Mouse (Mus musculus) liver, postnatal 0 days (tissue): ENCODE measurements around the gene Borcs7. TPM values are rescaled to one million over a fixed set of nuclear protein-coding genes. Genes with fewer than 3 reads are reported as not detected.
A peak's percentile ranks its signal among the peaks of the same experiment; 100 is the strongest.
"Not testable (repeated sequence)": the region's sequence is repeated elsewhere in the genome, so short reads cannot be mapped to it uniquely, and the experiment has no call there.

Experiments
- ATAC-seq: fragments of 200-750 bp; cut with Nextera tagmentation; 2 replicates; pipeline ENCODE4 v1.8.0; 2017; ENCODE audit warnings: mild to moderate bottlenecking, moderate library complexity
- DNase-seq: peaks from one replicate; pipeline ENCODE4 v3.0.0-alpha.2; 2016
- H3K27ac ChIP-seq: fragments of 300-500 bp; sonication (generic); 2 replicates; pipeline ENCODE4 v1.5.1; 2014; ENCODE audit warnings: antibody characterized with exemption, moderate library complexity, mild to moderate bottlenecking, low read depth
- H3K27me3 ChIP-seq: fragments of 300-500 bp; sonication (generic); 2 replicates; pipeline ENCODE4 v1.6.1; 2014; ENCODE audit warnings: low read length, control low read depth, mixed read lengths; ENCODE audit not compliant: insufficient read depth
- H3K36me3 ChIP-seq: fragments of 300-500 bp; sonication (generic); replicated peaks from 2 replicates; pipeline ENCODE4 v1.6.1; 2014; ENCODE audit warnings: mild to moderate bottlenecking, control low read depth, low read length, moderate library complexity, mixed read lengths; ENCODE audit not compliant: insufficient read depth
- H3K4me1 ChIP-seq: fragments of 300-500 bp; sonication (generic); 2 replicates; pipeline ENCODE4 v1.6.1; 2014; ENCODE audit warnings: antibody characterized with exemption, mild to moderate bottlenecking, control low read depth; ENCODE audit not compliant: insufficient read depth
- H3K4me2 ChIP-seq: fragments of 300-500 bp; sonication (generic); 2 replicates; pipeline ENCODE4 v1.6.1; 2014; ENCODE audit warnings: low read depth, mild to moderate bottlenecking, low read length, moderate library complexity, mixed read lengths
- H3K4me3 ChIP-seq: fragments of 300-500 bp; sonication (generic); 2 replicates; pipeline ENCODE4 v1.5.1; 2014; ENCODE audit warnings: low read depth, low read length
- H3K9ac ChIP-seq: fragments of 300-500 bp; sonication (generic); replicated peaks from 2 replicates; pipeline ENCODE4 v1.6.1; 2014; ENCODE audit warnings: mild to moderate bottlenecking, moderate library complexity
- H3K9me3 ChIP-seq: fragments of 300-500 bp; sonication (generic); 2 replicates; pipeline ENCODE4 v1.6.1; 2016; ENCODE audit warnings: mild to moderate bottlenecking, control low read depth, low read length, mixed read lengths
- CTCF ChIP-seq: sonication (generic); IDR thresholded peaks from 2 replicates; pipeline ENCODE4 v1.5.1; 2016; ENCODE audit warnings: antibody characterized with exemption, low read depth
- EP300 ChIP-seq: IDR thresholded peaks from 2 replicates; pipeline ENCODE4 v1.6.1; 2016; ENCODE audit warnings: antibody characterized with exemption, low read depth, mild to moderate bottlenecking
- WGBS: fragments of 180-500 bp; shearing (Covaris S2); extraction: QIAGEN DNeasy Blood & Tissue Kit; methylation state at CpG from one replicate; pipeline ENCODE4 v1.1.7; 2014; ENCODE audit not compliant: insufficient replicate concordance; 5-methylcytosine and 5-hydroxymethylcytosine counted together
- polyA plus RNA-seq: library from polyadenylated mRNA; unstranded; fragments of >200 nt; fragmentation: Nextera tagmentation; extraction: Ambion mirVana; gene quantifications from 2 replicates; pipeline ENCODE4 v1.2.1, GENCODE M21; 2015

Gene Borcs7
- polyA plus RNA-seq, 1 experiment from 2014 or later = 7.1 TPM

DNA sequence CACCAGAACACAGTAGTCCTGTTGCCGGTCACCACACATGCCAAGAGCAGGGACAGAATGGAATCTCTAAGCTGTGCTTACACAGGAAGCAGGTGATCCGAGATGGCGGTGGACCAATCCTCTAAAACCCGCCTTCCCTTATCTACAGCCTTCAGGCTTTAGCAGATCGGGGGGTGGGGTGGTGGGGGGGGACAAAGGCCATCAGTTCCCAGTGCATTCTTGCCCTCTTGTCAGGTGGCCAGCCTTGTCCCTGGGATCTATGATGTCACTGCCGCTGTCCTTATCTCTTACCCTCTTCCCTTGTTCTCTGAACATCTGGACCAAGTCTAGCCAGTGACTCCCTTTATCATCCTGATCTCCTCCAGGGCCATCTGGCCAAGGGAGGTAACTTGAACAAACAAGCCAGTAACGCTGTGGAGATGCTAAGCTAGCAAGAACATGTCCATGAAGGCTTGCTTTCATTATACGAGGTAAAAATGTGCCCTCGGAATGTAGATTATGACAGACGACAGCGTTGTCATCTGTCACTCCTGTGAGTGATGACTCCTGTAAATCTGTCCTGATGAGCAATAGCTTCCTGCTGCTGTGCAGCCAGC is 38.3 kb downstream of the Borcs7 start:
- 23% methylated on average over 11 of the region's 11 CpGs for WGBS
- TF ChIP-seq CTCF = no peak
- TF ChIP-seq EP300 = peak; percentile 82

DNA sequence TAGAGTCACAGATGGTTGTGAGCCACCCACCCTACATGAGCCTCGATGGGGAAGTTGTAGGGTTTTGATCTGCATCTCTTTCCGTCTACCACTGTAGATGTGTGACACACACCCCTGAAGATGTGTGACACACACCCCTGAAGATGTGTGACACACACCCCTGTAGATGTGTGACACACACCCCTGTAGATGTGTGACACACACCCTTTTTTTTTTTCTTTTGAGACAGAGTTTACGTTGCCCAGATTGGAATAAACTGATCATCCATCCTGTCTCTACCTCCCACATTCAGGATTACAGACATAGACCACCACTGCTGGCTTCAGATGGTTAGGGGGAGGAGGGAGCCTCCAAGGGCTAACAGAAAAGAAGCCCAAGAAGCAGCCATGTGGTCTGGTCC is 39.2 kb downstream of the Borcs7 start:
- no peak overlapping the region for H3K9ac ChIP-seq
- no peak overlapping the region for H3K4me2 ChIP-seq
- H3K27me3 ChIP-seq = no peaks in the 10 kb centered on the region
- H3K36me3 ChIP-seq = peaks cover 21% of the 10 kb centered on the region
- DNase-seq (no peak), ATAC-seq (no peak)
- peaks cover 16% of the 10 kb centered on the region for H3K4me1 ChIP-seq
- no peak for TF ChIP-seq EP300
- TF ChIP-seq CTCF = no peak
- no peak overlapping the region for H3K4me3 ChIP-seq
- 69% methylated on average over 3 of the region's 3 CpGs for WGBS
- H3K27ac ChIP-seq = no peak overlapping the region
- H3K9me3 ChIP-seq = no peaks in the 10 kb centered on the region

More for the DNA sequence above, 38.3 kb downstream of the Borcs7 start:
- H3K27me3 ChIP-seq = no peaks in the 10 kb centered on the region
- H3K36me3 ChIP-seq = peaks cover 19% of the 10 kb centered on the region
- peaks cover 16% of the 10 kb centered on the region for H3K4me1 ChIP-seq
- DNase-seq (peak; percentile 55), ATAC-seq (peak; percentile 80)
- no peak overlapping the region for H3K9ac ChIP-seq
- no peak overlapping the region for H3K4me3 ChIP-seq
- H3K9me3 ChIP-seq = no peaks in the 10 kb centered on the region
- peak overlapping the region; percentile 39; the same call in 1 of the 2 replicates for H3K27ac ChIP-seq
- H3K4me2 ChIP-seq = peak overlapping the region; percentile 42; the same call in 1 of the 2 replicates

- TF ChIP-seq CTCF = no peak
- no peak for TF ChIP-seq EP300
- H3K9ac ChIP-seq = no peak overlapping the region
- H3K36me3 ChIP-seq = peaks cover 8% of the 10 kb centered on the region
- H3K27ac ChIP-seq = no peak overlapping the region
- no peak overlapping the region for H3K4me3 ChIP-seq
- H3K4me1 ChIP-seq = peaks cover 16% of the 10 kb centered on the region
- no peaks in the 10 kb centered on the region for H3K9me3 ChIP-seq
- 0 out of 2 replicates have a peak, but pooled peaks have one; percentile 42 for ATAC-seq
- no peaks in the 10 kb centered on the region for H3K27me3 ChIP-seq
- DNase-seq = no peak
- 81% methylated on average over 10 of the region's 10 CpGs for WGBS
- no peak overlapping the region for H3K4me2 ChIP-seq
Measured at GRCm38 (mm10) chr19:46731351-46731750, 41.6 kb downstream of the Borcs7 start.

GRCm38 (mm10) chr19:46732673-46733072 is 43.0 kb downstream of the Borcs7 start:
- H3K4me1 ChIP-seq, H3K4me2 ChIP-seq, DNase-seq, H3K9me3 ChIP-seq, H3K27me3 ChIP-seq, H3K4me3 ChIP-seq, H3K36me3 ChIP-seq, ATAC-seq, H3K9ac ChIP-seq, H3K27ac ChIP-seq: not testable (repeated sequence)
- peak; percentile 45 for TF ChIP-seq CTCF
- 94% methylated on average over 5 of the region's 5 CpGs for WGBS

- H3K4me3 ChIP-seq = no peak overlapping the region
- H3K4me1 ChIP-seq = no peaks in the 10 kb centered on the region
- DNase-seq (no peak), ATAC-seq (no peak)
- TF ChIP-seq CTCF = no peak
- no peak for TF ChIP-seq EP300
- no peak overlapping the region for H3K27ac ChIP-seq
- peaks cover 9% of the 10 kb centered on the region; the same call in 1 of the 2 replicates for H3K36me3 ChIP-seq
- H3K9ac ChIP-seq = no peak overlapping the region
- 79% methylated on average over 7 of the region's 7 CpGs for WGBS
- no peaks in the 10 kb centered on the region for H3K9me3 ChIP-seq
- H3K27me3 ChIP-seq = no peaks in the 10 kb centered on the region
- no peak overlapping the region for H3K4me2 ChIP-seq
Measured at GRCm38 (mm10) chr19:46733626-46734025, 43.9 kb downstream of the Borcs7 start.

DNA sequence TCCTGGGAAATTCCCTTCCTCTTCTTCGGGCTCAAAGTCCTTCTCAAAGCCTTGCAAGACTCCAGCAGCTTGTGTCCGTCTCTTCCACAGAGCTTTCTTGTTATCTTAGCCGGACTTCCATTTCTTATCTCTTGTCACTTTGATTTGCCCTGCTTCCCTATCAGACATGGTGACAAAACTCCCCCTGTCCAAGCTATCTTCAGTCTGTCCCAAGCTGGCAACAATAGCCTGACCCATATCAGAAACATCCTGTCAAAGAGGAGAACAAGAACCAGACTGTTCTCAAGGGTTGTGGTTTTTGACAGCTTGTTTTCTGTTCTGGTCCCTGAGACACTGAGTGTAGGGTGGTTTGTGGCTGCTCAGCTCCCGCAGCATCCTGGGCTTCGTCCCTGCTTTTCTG is 45.5 kb downstream of the Borcs7 start:
- DNase-seq (no peak), ATAC-seq (no peak)
- H3K4me2 ChIP-seq = no peak overlapping the region
- no peaks in the 10 kb centered on the region for H3K4me1 ChIP-seq
- H3K4me3 ChIP-seq = no peak overlapping the region
- H3K27me3 ChIP-seq = no peaks in the 10 kb centered on the region
- TF ChIP-seq CTCF = no peak
- no peak for TF ChIP-seq EP300
- H3K36me3 ChIP-seq = peaks cover 11% of the 10 kb centered on the region; the same call in 1 of the 2 replicates
- no peaks in the 10 kb centered on the region for H3K9me3 ChIP-seq
- H3K9ac ChIP-seq = no peak overlapping the region
- H3K27ac ChIP-seq = no peak overlapping the region
- WGBS = 43% methylated on average over 5 of the region's 5 CpGs

GRCm38 (mm10) chr19:46737106-46737505 is 47.4 kb downstream of the Borcs7 start:
- Histone ChIP-seq H3K27me3 (no peaks in the 10 kb centered on the region), H3K9ac (no peak overlapping the region), H3K9me3 (no peaks in the 10 kb centered on the region), H3K27ac (no peak overlapping the region), H3K4me1 (no peaks in the 10 kb centered on the region), H3K36me3 (0 out of 2 replicates have a peak, but pooled peaks cover 10% of the 10 kb centered on the region), H3K4me2 (no peak overlapping the region), H3K4me3 (no peak overlapping the region)
- ATAC-seq (no peak), DNase-seq (no peak)
- TF ChIP-seq EP300 (no peak), CTCF (no peak)
- WGBS = 62% methylated on average over 7 of the region's 7 CpGs
